Mouse (Mus musculus) neural tube, embryonic 15.5 days (tissue): ENCODE data around the gene Hpgd. TPM values are rescaled to one million over a fixed set of nuclear protein-coding genes. Genes with fewer than 3 reads are reported as not detected.

ENCODE experiments used
- ATAC-seq: fragments of 200-750 bp; cut with Nextera tagmentation; 2 replicates; pipeline ENCODE4 v1.8.0; 2017; ENCODE audit warnings: mild to moderate bottlenecking, moderate TSS enrichment, moderate library complexity; ENCODE audit not compliant: low FRiP score
- H3K27ac ChIP-seq: fragments of 300-500 bp; sonication (generic); replicated peaks from 2 replicates; pipeline ENCODE4 v1.5.1; 2015; ENCODE audit warnings: mild to moderate bottlenecking, inconsistent platforms
- H3K27me3 ChIP-seq: fragments of 300-500 bp; sonication (generic); replicated peaks from 2 replicates; pipeline ENCODE4 v1.6.1; 2015; ENCODE audit warnings: inconsistent platforms
- H3K36me3 ChIP-seq: fragments of 300-500 bp; sonication (generic); 2 replicates; pipeline ENCODE4 v1.6.1; 2015; ENCODE audit warnings: inconsistent platforms
- H3K4me1 ChIP-seq: fragments of 300-500 bp; sonication (generic); 2 replicates; pipeline ENCODE4 v1.6.1; 2015; ENCODE audit warnings: inconsistent platforms
- H3K4me2 ChIP-seq: fragments of 300-500 bp; sonication (generic); 2 replicates; pipeline ENCODE4 v1.6.1; 2015; ENCODE audit warnings: inconsistent platforms, mild to moderate bottlenecking, moderate library complexity
- H3K4me3 ChIP-seq: fragments of 300-500 bp; sonication (generic); replicated peaks from 2 replicates; pipeline ENCODE4 v1.5.1; 2015; ENCODE audit warnings: mild to moderate bottlenecking, inconsistent platforms
- H3K9ac ChIP-seq: fragments of 300-500 bp; sonication (generic); replicated peaks from 2 replicates; pipeline ENCODE4 v1.6.1; 2015; ENCODE audit warnings: mild to moderate bottlenecking, inconsistent platforms
- H3K9me3 ChIP-seq: fragments of 300-500 bp; sonication (generic); replicated peaks from 2 replicates; pipeline ENCODE4 v1.6.1; 2016; ENCODE audit warnings: inconsistent platforms
- WGBS: fragments of 180-500 bp; shearing (Covaris S2); methylation state at CpG from one replicate; pipeline ENCODE4 v1.1.7; 2015; ENCODE audit warnings: mixed read lengths; 5-methylcytosine and 5-hydroxymethylcytosine counted together
- polyA plus RNA-seq: library from polyadenylated mRNA; unstranded; fragments of >200 nt; fragmentation: Nextera tagmentation; extraction: Ambion mirVana; gene quantifications from 2 replicates; pipeline ENCODE4 v1.2.1, GENCODE M21; 2015

The Hpgd gene
- polyA plus RNA-seq, 1 experiment from 2014 or later, result 4.3 TPM

GRCm38 (mm10) chr8:56328130-56328542 lies 33.8 kb downstream of the Hpgd start:
- WGBS, result 67% methylated on average over 3 of the region's 3 CpGs
- H3K27ac ChIP-seq, result no peak overlapping the region
- no peak overlapping the region for H3K9ac ChIP-seq
- no peak for ATAC-seq
- no peaks in the 10 kb centered on the region for H3K36me3 ChIP-seq
- H3K9me3 ChIP-seq, result no peaks in the 10 kb centered on the region
- no peaks in the 10 kb centered on the region for H3K4me1 ChIP-seq
- no peaks in the 10 kb centered on the region for H3K27me3 ChIP-seq
- H3K4me2 ChIP-seq, result no peak overlapping the region
- no peak overlapping the region for H3K4me3 ChIP-seq

- Histone ChIP-seq H3K4me2 (no peak overlapping the region), H3K27ac (no peak overlapping the region), H3K9ac (no peak overlapping the region), H3K27me3 (no peaks in the 10 kb centered on the region), H3K4me3 (no peak overlapping the region), H3K36me3 (no peaks in the 10 kb centered on the region), H3K4me1 (no peaks in the 10 kb centered on the region), H3K9me3 (no peaks in the 10 kb centered on the region)
- 86% methylated on average over 9 of the region's 9 CpGs for WGBS
- no peak for ATAC-seq
Observed at GRCm38 (mm10) chr8:56335390-56336000, 41.1 kb downstream of the Hpgd start.

- 85% methylated on average over 8 of the region's 8 CpGs for WGBS
- no peak for ATAC-seq
- Histone ChIP-seq H3K4me3 (no peak overlapping the region), H3K27me3 (no peaks in the 10 kb centered on the region), H3K4me2 (no peak overlapping the region), H3K9ac (no peak overlapping the region), H3K9me3 (no peaks in the 10 kb centered on the region), H3K27ac (no peak overlapping the region), H3K4me1 (no peaks in the 10 kb centered on the region), H3K36me3 (no peaks in the 10 kb centered on the region)
Observed at GRCm38 (mm10) chr8:56336771-56337170, 42.4 kb downstream of the Hpgd start.

- Histone ChIP-seq H3K4me3 (no peak overlapping the region), H3K36me3 (no peaks in the 10 kb centered on the region), H3K27me3 (no peaks in the 10 kb centered on the region), H3K9ac (no peak overlapping the region), H3K4me1 (no peaks in the 10 kb centered on the region), H3K27ac (no peak overlapping the region), H3K9me3 (no peaks in the 10 kb centered on the region), H3K4me2 (no peak overlapping the region)
- ATAC-seq, result no peak
- WGBS, result 88% methylated on average over 6 of the region's 6 CpGs
Observed at GRCm38 (mm10) chr8:56343505-56343904, 49.1 kb downstream of the Hpgd start.

- Histone ChIP-seq H3K27ac (no peak overlapping the region), H3K4me1 (no peaks in the 10 kb centered on the region), H3K36me3 (no peaks in the 10 kb centered on the region), H3K4me3 (no peak overlapping the region), H3K4me2 (no peak overlapping the region), H3K9me3 (no peaks in the 10 kb centered on the region), H3K27me3 (no peaks in the 10 kb centered on the region), H3K9ac (no peak overlapping the region)
- no peak for ATAC-seq
- 72% methylated on average over 2 of the region's 2 CpGs for WGBS
Observed at GRCm38 (mm10) chr8:56343940-56344339, 49.6 kb downstream of the Hpgd start.

GRCm38 (mm10) chr8:56344359-56344758 lies 50.0 kb downstream of the Hpgd start:
- ATAC-seq, result no peak
- no peak overlapping the region for H3K27ac ChIP-seq
- H3K36me3 ChIP-seq, result no peaks in the 10 kb centered on the region
- H3K4me2 ChIP-seq, result no peak overlapping the region
- no peaks in the 10 kb centered on the region for H3K9me3 ChIP-seq
- H3K4me1 ChIP-seq, result no peaks in the 10 kb centered on the region
- no peaks in the 10 kb centered on the region for H3K27me3 ChIP-seq
- 62% methylated on average over 1 of the region's 1 CpGs for WGBS
- no peak overlapping the region for H3K9ac ChIP-seq
- no peak overlapping the region for H3K4me3 ChIP-seq

- WGBS, result 93% methylated on average over 5 of the region's 5 CpGs
- no peak overlapping the region for H3K4me2 ChIP-seq
Observed at GRCm38 (mm10) chr8:56345641-56346420, 51.4 kb downstream of the Hpgd start.

GRCm38 (mm10) chr8:56363180-56363579 lies 68.8 kb downstream of the Hpgd start:
- H3K9ac ChIP-seq, result no peak overlapping the region
- no peak overlapping the region for H3K27ac ChIP-seq
- H3K4me3 ChIP-seq, result no peak overlapping the region
- no peaks in the 10 kb centered on the region for H3K9me3 ChIP-seq
- H3K4me1 ChIP-seq, result no peaks in the 10 kb centered on the region
- no peak overlapping the region for H3K4me2 ChIP-seq
- no peaks in the 10 kb centered on the region for H3K27me3 ChIP-seq
- no peaks in the 10 kb centered on the region for H3K36me3 ChIP-seq
- ATAC-seq, result no peak
- WGBS, result 88% methylated on average over 2 of the region's 2 CpGs

More at GRCm38 (mm10) chr8:56345641-56346420, 51.4 kb downstream of the Hpgd start:
- H3K36me3 ChIP-seq, result no peaks in the 10 kb centered on the region
- H3K4me1 ChIP-seq, result no peaks in the 10 kb centered on the region
- H3K9ac ChIP-seq, result no peak overlapping the region
- no peak for ATAC-seq
- no peaks in the 10 kb centered on the region for H3K27me3 ChIP-seq
- no peaks in the 10 kb centered on the region for H3K9me3 ChIP-seq
- H3K27ac ChIP-seq, result no peak overlapping the region
- no peak overlapping the region for H3K4me3 ChIP-seq
